ENCODE assay signal across 8 mouse cellular contexts in genomic region chr19:42017399-42018247, GRCm38 (mm10). TPM values are rescaled to one million over a fixed set of nuclear protein-coding genes. Genes with fewer than 3 reads are reported as not detected.
DNase-seq lines count a peak whose midpoint lies in the region; ATAC-seq and TF ChIP-seq lines count a peak whose summit lies in the region.

No protein-coding gene starts in this region.

- TF ChIP-seq CTCF in lung, embryonic 14.5 days (IDR thresholded peaks at IDR 0.05; ENCODE audit: low read depth): no peak

- peak; percentile 39; the same call in 1 of the 2 replicates for ATAC-seq in embryonic facial prominence, embryonic 14.5 days (ENCODE audit: low read depth)
- ATAC-seq in heart, embryonic 15.5 days (replicated peaks; ENCODE audit: insufficient number of reproducible peaks, insufficient read depth, low FRiP score, low read depth): peak; percentile 51
- peak; percentile 53 for ATAC-seq in lung, embryonic 14.5 days (ENCODE audit: insufficient read depth)

- peaks cover 53% of the 10 kb centered on the region for H3K4me1 ChIP-seq in embryonic facial prominence, embryonic 14.5 days (ENCODE audit: control insufficient read depth, insufficient read depth, low read length)
- peaks cover 52% of the 10 kb centered on the region for H3K4me1 ChIP-seq in heart, embryonic 15.5 days (replicated peaks)
- peaks cover 3% of the 10 kb centered on the region; the same call in 1 of the 2 replicates for H3K4me1 ChIP-seq in lung, embryonic 14.5 days (ENCODE audit: insufficient read depth)

- no peak overlapping the region for H3K4me2 ChIP-seq in embryonic facial prominence, embryonic 14.5 days (ENCODE audit: low read depth, low read length)
- H3K4me2 ChIP-seq in heart, embryonic 15.5 days: no peak overlapping the region
- H3K4me2 ChIP-seq in lung, embryonic 14.5 days: no peak overlapping the region

- H3K9me3 ChIP-seq in embryonic facial prominence, embryonic 14.5 days (ENCODE audit: control insufficient read depth, low read length): no peaks in the 10 kb centered on the region
- H3K9me3 ChIP-seq in heart, embryonic 15.5 days (replicated peaks): no peaks in the 10 kb centered on the region
- H3K9me3 ChIP-seq in lung, embryonic 14.5 days (ENCODE audit: low read depth, low read length): no peaks in the 10 kb centered on the region

- peak; percentile 45 for DNase-seq in urinary bladder, postnatal 25 days (ENCODE audit: low spot score)
- DNase-seq in urinary bladder, postnatal 10 days (ENCODE audit: low spot score): no peak
- DNase-seq in embryonic facial prominence, embryonic 14.5 days (ENCODE audit: low spot score): peak; percentile 86
- DNase-seq in layer of hippocampus, adult 9-10 months (ENCODE audit: low spot score): peak; percentile 33
- DNase-seq in lung, embryonic 14.5 days: peak; percentile 61
- peak; percentile 55 to 60 for DNase-seq in right cerebral cortex, adult 2 months (ENCODE audit: low spot score in 2 of 2)
- DNase-seq in spleen, adult 18-20 months: no peak

- H3K27me3 ChIP-seq in embryonic facial prominence, embryonic 14.5 days (replicated peaks; ENCODE audit: control insufficient read depth, insufficient read depth, low read length): no peaks in the 10 kb centered on the region
- no peaks in the 10 kb centered on the region for H3K27me3 ChIP-seq in heart, embryonic 15.5 days
- no peaks in the 10 kb centered on the region for H3K27me3 ChIP-seq in lung, embryonic 14.5 days (ENCODE audit: insufficient read depth, low read length)

- 43% methylated on average over 8 of the region's 8 CpGs for WGBS in embryonic facial prominence, embryonic 14.5 days
- WGBS in heart, embryonic 15.5 days: 49% methylated on average over 8 of the region's 8 CpGs
- 51% methylated on average over 8 of the region's 8 CpGs for WGBS in lung, embryonic 14.5 days

- peak overlapping the region; percentile 87 for H3K27ac ChIP-seq in embryonic facial prominence, embryonic 14.5 days (replicated peaks; ENCODE audit: low read depth, low read length)
- peak overlapping the region; percentile 81 for H3K27ac ChIP-seq in heart, embryonic 15.5 days
- peak overlapping the region; percentile 74 for H3K27ac ChIP-seq in lung, embryonic 14.5 days (ENCODE audit: low read depth)

- H3K4me3 ChIP-seq in embryonic facial prominence, embryonic 14.5 days (ENCODE audit: low read depth, low read length): no peak overlapping the region
- no peak overlapping the region for H3K4me3 ChIP-seq in heart, embryonic 15.5 days
- H3K4me3 ChIP-seq in lung, embryonic 14.5 days (ENCODE audit: low read depth, low read length): no peak overlapping the region

- H3K9ac ChIP-seq in embryonic facial prominence, embryonic 14.5 days (ENCODE audit: low read depth, low read length): no peak overlapping the region
- no peak overlapping the region for H3K9ac ChIP-seq in heart, embryonic 15.5 days
- no peak overlapping the region; the same call in 1 of the 2 replicates for H3K9ac ChIP-seq in lung, embryonic 14.5 days

- H3K36me3 ChIP-seq in embryonic facial prominence, embryonic 14.5 days (ENCODE audit: control insufficient read depth, insufficient read depth, low read length): no peaks in the 10 kb centered on the region
- no peaks in the 10 kb centered on the region for H3K36me3 ChIP-seq in heart, embryonic 15.5 days
- H3K36me3 ChIP-seq in lung, embryonic 14.5 days (ENCODE audit: insufficient read depth): no peaks in the 10 kb centered on the region

RNA-seq across cellular contexts. Expression of gene Ankrd2, which starts 18.2 kb away (rescaled TPM):
- 6.6 and 7.8 TPM in 2 replicates for polyA plus RNA-seq in embryonic facial prominence, embryonic 14.5 days (2014; fragmentation: Nextera tagmentation; extraction: Ambion mirVana)
- polyA plus RNA-seq in heart, embryonic 15.5 days (2015; fragmentation: Nextera tagmentation; extraction: Ambion mirVana): 0.25 TPM in 1 of 2 replicates, not detected in the other
- polyA plus RNA-seq in lung, embryonic 14.5 days (2014; fragmentation: Nextera tagmentation; extraction: Ambion mirVana): 0.17 and 0.41 TPM in 2 replicates

RNA-seq across cellular contexts. Expression of gene Hoga1, which starts 27.8 kb away (rescaled TPM):
- 1.0 and 1.9 TPM in 2 replicates for polyA plus RNA-seq in embryonic facial prominence, embryonic 14.5 days (2014; fragmentation: Nextera tagmentation; extraction: Ambion mirVana)
- 0.44 and 0.80 TPM in 2 replicates for polyA plus RNA-seq in heart, embryonic 15.5 days (2015; fragmentation: Nextera tagmentation; extraction: Ambion mirVana)
- polyA plus RNA-seq in lung, embryonic 14.5 days (2014; fragmentation: Nextera tagmentation; extraction: Ambion mirVana): 1.2 and 1.6 TPM in 2 replicates

RNA-seq across cellular contexts. Expression of gene 4933411K16Rik, which starts 34.4 kb away (rescaled TPM):
- polyA plus RNA-seq in embryonic facial prominence, embryonic 14.5 days (2014; fragmentation: Nextera tagmentation; extraction: Ambion mirVana): 0.25 TPM in 1 of 2 replicates, not detected in the other
- not detected in 2 replicates for polyA plus RNA-seq in heart, embryonic 15.5 days (2015; fragmentation: Nextera tagmentation; extraction: Ambion mirVana)
- 0.18 TPM in 1 of 2 replicates, not detected in the other for polyA plus RNA-seq in lung, embryonic 14.5 days (2014; fragmentation: Nextera tagmentation; extraction: Ambion mirVana)

RNA-seq across cellular contexts. Expression of gene Ubtd1, which starts 36.1 kb away (rescaled TPM):
- 18.7 and 20.8 TPM in 2 replicates for polyA plus RNA-seq in embryonic facial prominence, embryonic 14.5 days (2014; fragmentation: Nextera tagmentation; extraction: Ambion mirVana)
- polyA plus RNA-seq in heart, embryonic 15.5 days (2015; fragmentation: Nextera tagmentation; extraction: Ambion mirVana): 14.6 and 18.0 TPM in 2 replicates
- 13.1 TPM in 2 replicates for polyA plus RNA-seq in lung, embryonic 14.5 days (2014; fragmentation: Nextera tagmentation; extraction: Ambion mirVana)

RNA-seq across cellular contexts. Expression of gene Mms19, which starts 36.7 kb away (rescaled TPM):
- polyA plus RNA-seq in embryonic facial prominence, embryonic 14.5 days (2014; fragmentation: Nextera tagmentation; extraction: Ambion mirVana): 27.5 and 35.2 TPM in 2 replicates
- polyA plus RNA-seq in heart, embryonic 15.5 days (2015; fragmentation: Nextera tagmentation; extraction: Ambion mirVana): 19.7 and 22.5 TPM in 2 replicates
- polyA plus RNA-seq in lung, embryonic 14.5 days (2014; fragmentation: Nextera tagmentation; extraction: Ambion mirVana): 35.6 and 41.7 TPM in 2 replicates

Comparison
In these comparisons a context has a peak if more than half of its experiments do, and no peak if none do; other contexts are left out.
1. DNase-seq: peak in urinary bladder, postnatal 25 days (single experiment), embryonic facial prominence, embryonic 14.5 days (single experiment), layer of hippocampus, adult 9-10 months (single experiment), lung, embryonic 14.5 days (single experiment) and right cerebral cortex, adult 2 months (2 of 2); none in urinary bladder, postnatal 10 days (single experiment) and spleen, adult 18-20 months (0 of 2).
2. Peak in every context shown above with its lines, with median percentiles within 50 percentile points of each other: ATAC-seq and H3K27ac ChIP-seq.